Mouse (Mus musculus): ENCODE data around the gene Bicra.

The Bicra gene

DNA sequence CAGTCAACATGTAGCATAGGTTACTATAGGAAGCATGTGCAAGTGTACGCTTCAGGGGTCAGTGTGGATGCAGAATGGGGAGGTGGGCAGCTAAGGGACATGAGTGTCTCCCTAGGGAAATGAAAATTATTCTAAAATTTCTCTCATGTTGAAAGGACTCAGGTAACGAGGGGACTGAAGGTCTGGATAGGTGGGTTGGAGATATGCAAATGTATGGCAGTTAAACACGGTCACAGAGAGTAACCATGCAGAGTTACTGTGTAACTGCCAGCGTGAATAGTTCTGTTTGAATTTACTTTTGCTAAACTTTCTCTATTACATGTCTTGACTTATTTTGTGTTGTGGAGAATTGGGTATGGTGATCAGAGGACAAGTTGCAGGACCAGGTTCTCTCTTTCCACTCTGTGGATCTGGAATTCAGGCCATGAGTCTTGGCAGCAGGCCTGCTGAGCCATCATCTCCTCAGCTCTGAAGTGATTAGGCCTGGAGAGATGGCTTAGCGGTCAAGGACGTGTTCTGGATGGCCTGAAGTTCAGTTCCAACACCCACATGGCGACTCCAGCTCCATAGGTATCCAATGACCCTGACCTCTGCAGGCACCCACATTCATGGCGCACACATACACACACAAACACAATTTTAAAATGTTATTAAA lies 33.1 kb downstream of the Bicra start:
- DNase-seq (ENCODE audit: low spot score in 2 of 2) = no peak

DNA sequence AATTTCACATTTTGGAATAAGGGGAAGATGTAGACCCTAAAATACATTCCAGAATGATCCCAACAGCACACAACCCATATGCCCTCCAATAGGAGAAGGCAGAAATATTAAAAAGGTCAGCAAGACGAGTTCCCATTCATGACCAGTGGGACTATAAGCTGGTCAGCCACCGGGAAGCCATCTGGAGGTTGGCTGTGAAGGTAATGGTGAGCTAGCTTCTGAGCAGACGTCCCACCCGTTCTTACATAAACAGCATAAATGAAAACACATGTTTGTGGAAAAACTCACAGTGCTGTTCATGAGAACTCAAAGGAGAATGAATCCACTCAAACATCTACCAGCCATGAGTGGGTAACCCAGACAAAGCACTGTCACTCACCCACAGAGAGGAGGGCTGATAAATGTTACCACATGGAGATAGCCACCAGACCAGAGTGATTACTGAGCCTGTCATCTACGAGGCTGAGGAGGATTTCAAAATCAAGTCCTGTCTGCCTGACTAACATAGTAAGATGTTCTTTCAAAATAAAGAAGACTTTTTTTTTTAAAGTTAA lies 33.9 kb downstream of the Bicra start:
- no peak for DNase-seq (ENCODE audit: low spot score in 2 of 2)

DNA sequence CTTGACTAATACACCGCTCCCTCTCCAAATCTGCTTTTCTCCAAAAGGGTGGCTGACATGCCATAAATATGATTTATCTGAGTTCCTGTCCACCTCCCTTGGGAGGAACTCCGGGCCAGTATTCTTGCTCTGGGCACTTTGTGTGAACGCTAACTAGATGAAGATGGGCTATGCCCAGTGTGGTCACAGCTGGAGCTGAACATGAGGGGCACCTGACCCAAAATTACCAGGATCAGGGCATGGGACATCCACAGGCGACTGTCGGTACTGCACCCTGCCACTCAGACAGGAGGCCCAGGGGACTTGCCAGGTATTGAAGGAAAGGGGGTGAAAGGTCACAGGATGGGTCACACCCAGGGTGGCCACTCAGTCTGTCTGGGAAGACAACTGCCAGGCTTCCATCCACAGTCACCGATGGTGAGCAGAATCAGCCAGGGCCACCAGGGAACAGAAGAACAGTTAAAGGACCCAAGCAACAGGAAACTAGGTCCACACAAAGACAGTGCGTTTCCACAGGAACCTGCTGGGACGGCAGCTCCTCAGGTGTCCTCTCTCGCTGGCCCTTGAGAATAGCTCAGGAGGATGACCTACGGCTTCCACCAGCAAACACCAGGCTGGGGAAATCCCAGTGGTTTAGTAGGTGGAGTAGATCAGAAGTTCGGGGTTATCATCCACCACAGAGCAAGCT lies 35.0 kb downstream of the Bicra start:
- peak in 1 of 2 experiments; percentile 33 for DNase-seq (ENCODE audit: low spot score in 2 of 2)

DNA sequence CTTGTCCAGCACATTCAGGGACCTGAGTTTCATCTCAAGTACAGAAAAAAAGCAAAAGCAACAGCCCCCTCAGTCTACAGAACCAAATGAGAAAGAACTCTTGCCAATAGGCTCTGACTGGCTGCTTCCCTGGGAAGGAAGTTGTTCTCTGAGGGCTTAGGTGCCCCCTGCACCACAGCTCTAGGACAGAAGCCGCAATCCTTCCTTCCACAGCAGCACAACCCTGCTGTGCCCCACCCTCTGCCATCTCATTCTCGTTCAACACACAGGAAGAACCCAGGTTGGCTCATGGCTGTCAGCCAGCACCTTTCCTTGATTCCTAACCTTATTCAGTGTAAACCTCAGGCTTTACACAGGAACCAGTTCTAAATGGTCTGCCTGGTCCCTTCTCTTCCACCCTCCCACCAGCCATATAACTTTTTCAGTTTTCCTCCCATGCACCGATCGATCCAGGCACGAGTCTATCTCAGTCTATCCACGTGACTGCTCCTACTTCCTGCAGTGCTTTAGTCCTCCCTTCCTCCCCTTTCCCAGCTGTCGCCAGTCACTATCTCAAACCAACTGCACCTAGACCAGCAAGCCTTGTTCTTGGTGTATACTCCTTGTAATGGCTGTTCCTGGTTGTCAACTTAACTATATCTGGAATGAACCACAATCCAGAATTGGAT lies 36.2 kb downstream of the Bicra start:
- no peak for DNase-seq (ENCODE audit: low spot score in 2 of 2)

DNA sequence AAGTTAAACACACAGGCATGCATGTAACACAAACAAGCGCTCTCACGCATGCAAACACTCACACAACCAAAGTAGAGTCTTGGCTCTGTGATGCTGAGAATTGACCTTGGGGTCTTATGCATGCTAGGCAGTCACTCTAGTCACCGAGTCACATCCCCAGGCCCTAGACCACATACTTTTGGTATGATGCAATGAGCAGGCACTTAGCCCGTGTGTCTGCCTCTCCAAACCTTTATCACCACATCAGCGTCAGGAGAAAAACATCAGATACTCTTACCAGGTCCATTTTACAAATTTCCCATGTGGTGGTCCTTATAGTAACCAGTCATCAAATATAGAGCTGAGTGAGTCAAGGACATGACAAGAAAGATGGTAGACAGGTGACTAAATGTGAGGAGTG lies 37.1 kb downstream of the Bicra start:
- no peak for DNase-seq (ENCODE audit: low spot score in 2 of 2)

DNA sequence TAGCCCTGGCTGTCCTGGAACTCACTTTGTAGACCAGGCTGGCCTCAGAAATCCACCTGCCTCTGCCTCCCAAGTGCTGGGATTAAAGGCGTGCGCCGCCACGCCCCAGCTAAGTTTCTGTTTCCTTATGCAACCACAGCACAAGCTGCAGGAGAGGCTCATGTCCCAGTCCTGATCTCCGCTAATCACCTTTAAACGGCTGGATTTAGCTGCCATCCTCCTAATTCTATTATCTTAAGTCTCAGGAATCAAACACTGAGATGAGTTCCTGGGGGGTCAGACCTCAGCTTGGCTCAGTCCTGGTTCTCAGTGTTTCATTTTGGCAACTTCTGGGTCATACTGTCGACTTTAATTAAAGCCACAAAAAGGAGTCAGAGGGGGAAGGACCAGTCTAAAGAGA lies 38.1 kb downstream of the Bicra start:
- no peak for DNase-seq (ENCODE audit: low spot score in 2 of 2)

DNA sequence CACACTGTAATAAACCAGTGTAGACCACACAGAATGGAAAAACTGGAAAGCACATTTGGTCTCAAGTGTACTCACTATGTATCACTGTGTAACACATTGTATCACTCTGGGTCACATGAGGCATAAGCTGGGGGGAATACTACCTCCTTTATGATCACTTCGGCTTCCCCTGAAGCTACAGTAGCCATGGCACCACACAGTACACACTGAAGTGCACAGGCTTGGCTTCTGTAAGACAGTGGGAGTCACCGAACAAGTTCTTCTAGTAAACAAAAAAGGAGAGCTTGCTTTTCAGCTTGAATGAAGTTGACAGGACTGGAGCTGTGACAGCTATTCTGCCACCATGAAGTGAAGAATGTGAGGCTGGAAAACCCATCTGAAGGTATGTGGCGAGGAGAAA lies 42.7 kb downstream of the Bicra start:
- no peak for DNase-seq (ENCODE audit: low spot score in 2 of 2)

DNA sequence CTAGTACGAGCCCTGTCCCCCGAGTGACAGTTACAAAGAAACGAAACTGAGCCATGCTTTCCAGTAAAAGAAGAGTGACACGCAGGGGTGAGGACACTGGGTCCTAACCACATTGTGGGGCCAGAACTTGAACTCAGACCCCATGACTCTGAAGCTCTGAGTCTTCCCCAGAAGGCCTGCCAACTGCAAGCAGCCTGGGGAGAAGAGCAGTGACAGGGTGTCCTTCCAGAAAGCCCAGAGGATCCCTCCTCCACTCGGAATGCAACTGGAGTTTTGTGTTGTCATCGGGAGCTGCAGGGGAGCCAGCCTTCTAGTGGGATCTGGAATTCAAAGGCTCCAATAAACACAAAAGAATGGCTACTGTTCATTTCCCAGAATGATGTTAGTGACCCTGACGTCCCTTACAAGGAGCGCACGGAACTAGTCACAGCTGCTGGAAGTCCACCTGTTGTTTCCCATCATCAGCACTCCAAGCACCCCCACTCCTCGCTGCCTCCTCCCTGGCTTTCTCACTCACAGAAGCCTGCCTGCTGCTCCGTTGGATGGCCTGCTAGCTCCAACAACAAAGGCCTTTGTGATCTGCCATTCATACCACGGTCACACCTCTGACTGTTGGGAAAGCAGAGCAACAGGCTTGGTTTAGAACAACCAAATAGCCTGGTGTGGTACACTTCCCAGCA lies 43.4 kb downstream of the Bicra start:
- no peak for DNase-seq (ENCODE audit: low spot score in 2 of 2)

DNA sequence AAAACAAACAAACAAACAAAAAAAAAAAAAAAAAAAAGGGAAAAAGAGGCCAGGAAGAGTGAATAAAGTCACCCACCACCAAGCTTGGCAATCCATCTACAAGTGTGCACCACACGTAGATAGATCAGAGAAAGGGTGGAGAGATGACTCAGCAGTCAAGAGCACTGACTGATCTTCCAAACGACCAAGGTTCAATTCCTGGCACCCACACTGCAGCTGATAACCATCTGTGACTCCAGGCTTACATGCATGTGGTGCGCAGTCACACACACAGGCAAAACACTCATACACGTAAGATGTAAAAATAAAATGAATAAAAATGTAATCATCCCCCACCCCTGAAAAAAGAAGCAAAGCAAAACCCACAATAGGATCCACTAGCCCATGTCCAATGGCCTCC lies 44.7 kb downstream of the Bicra start:
- DNase-seq (ENCODE audit: low spot score in 2 of 2) = no peak

DNA sequence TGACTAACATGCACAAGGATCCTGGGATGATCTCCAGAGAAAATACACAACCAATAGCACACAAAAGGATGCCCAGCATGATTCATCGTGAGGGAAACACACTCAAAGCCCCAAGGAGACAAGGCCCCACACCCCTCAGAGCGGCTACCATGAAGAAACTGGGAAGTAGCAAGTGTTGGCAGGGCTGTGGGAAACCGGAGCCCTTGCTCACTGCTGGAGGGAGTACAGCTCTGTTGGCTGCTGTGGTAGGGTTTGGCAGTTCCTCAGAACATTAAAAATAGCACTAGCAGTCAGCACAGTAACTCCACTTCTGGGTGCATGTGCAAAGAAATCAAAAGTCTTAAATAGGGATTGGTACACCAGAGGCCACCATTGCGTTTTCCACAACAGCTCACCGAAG lies 45.5 kb downstream of the Bicra start:
- DNase-seq (ENCODE audit: low spot score in 2 of 2) = no peak

DNA sequence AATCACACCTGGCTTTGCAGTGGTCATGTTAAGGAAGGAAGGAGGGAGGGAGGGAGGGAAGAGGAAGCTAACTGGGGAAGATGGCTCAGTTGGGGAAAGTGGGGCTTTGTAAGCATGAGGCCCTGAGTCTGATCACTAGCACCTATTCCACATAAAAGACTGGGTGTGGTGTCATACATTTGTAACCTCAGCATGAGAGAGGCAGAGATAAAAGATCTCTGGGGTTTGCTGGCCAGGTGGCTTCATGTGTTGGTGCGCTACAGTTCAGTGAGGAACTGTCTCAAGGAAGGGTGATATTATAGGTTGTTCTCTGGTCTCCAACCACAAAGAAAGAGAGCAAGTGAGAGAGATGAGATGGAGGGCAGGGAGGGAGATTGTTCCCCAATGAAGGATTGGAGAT lies 46.0 kb downstream of the Bicra start:
- DNase-seq (ENCODE audit: low spot score in 2 of 2) = no peak

DNA sequence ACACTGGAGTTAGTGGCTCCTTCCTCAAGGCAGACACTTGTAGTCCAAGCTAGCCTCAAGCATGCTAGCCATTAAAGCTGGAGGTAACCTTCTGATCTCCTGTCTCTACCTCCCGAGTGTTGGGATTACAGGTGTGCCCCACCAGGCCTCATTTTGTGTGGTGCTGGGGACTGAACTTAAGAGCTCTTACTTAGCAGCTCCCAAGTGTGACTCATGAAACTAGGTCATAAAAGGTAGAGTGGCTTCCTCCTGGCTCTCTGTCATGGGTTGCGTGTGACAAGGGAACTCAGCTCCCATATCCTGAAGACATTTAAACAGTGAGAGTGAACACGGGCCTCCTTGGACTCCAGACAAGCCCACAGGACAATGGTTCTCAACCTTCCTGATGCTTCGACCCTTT lies 53.9 kb downstream of the Bicra start:
- DNase-seq (ENCODE audit: low spot score in 2 of 2) = no peak

DNA sequence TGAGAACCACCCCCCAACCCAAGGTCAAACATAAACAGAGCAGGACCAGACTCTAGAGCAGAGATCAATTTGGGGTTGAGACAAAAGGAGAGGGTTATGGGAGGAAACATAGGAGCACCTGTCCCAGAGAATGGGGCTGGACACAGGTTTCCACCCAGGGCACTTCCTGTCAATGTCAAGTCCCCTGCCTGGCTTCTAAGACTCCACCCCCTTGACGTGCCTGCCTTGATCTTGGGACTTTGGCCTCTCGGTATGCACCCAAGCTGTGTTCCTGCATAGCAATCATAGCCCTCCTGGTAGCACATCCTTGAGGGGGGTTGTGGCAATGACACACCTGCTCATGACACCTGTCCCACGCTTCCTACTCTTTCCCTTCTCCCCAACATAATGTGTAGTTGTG lies 54.6 kb downstream of the Bicra start:
- DNase-seq (ENCODE audit: low spot score in 2 of 2) = no peak

DNA sequence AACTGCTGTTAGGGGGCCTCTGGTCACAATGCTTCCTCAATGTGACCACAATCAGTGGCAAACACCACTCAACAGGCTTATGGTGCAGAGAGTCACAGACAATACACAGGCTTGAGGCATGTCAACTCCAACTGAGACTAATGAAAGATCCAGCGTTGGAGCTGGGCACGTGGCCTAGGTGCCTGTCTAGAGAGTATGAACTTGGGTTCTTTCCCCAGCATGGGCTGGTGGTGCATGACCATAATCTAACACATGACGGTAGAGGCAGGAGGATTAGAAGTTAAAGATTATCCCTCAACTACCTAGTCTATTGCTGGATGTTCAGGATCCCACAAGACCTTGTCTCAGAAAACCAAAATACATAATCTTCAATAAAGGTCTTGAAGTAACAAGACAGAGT lies 56.0 kb downstream of the Bicra start:
- DNase-seq (ENCODE audit: low spot score in 2 of 2) = no peak

DNA sequence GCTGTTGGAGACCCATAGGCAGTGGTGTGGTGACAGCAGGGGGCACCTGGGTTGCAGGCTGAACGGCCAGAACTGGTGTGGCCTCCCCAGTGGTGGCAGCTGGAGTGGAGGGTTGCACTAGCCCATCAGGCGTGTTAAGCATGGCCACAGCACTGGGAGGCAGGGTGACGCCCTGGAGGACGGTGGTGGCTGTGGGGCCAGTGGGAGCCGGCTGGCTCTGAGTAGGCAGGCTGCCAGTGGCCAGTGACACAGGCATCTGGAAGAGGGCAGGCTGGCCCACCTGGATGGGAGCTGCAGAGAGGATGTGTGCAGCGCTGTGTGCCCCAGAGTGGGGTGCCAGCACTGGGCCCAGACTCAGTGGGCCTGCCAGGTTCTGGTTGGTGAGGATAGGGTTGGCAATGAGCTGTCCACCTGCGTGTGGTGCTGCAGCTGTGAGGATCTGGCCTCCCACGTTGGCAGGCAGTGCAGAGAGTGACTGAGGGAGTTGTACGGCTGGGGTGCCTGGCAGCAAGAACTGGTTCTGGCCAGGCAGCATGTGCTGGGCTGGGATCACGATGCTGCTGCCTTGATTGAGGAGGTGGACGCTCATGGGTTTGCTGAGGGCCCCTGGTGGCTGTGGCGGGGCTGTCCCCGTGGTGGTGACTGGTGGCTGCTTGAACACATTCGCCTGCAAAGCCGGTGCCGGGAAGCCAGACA lies 59.9 kb downstream of the Bicra start:
- DNase-seq (ENCODE audit: low spot score in 2 of 2) = no peak

DNA sequence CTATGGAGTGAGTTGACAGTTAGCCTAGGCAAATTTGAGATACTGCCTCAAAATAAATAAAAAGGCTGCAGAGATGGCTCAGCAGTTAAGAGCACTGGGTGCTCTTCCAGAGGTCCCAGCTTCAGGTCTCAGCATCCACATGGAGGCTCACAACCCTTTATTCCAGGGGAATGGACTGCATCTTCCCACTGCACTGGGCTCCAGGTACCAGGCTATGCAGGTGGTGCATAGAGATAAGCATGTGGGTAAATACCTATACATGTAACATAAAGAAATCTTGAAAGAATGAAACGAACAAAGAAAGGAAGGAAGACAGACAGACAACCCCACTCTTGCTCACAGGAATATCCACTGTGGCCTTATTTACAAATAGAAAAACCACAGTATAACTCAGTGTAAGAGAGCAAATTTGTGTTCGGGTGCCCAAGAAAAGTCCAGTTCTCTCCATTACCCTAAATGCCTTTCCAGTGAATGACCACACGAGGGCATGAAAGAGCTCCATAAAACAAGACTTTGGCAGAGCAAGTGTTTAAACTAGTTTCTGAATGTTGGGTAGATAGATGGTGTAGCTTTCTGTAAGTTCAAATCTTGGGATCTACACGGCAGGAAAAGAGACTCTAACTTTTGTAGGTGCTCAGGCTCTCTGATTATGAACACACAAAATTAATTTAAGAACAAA lies 64.9 kb downstream of the Bicra start:
- DNase-seq (ENCODE audit: low spot score in 2 of 2) = no peak

DNA sequence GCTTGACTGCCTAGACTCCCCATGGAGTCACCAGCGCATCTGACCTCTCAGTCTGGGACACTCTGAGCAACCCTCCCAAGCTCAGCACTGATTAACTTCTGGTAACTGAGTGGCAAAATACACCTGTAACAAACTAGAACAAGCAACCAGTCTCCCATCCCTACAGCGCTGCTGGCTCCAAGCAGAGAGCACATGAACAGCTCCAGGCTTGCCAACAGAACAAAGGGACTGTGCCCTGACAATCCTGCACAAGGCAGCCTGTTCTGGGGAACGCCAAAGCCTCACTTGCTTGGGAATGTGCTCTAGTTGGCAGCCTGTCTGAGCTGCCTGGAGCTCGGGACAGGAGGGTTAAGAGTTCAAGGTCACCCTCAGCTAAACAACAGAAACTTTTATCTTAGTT lies 66.2 kb downstream of the Bicra start:
- DNase-seq (ENCODE audit: low spot score in 2 of 2) = no peak

DNA sequence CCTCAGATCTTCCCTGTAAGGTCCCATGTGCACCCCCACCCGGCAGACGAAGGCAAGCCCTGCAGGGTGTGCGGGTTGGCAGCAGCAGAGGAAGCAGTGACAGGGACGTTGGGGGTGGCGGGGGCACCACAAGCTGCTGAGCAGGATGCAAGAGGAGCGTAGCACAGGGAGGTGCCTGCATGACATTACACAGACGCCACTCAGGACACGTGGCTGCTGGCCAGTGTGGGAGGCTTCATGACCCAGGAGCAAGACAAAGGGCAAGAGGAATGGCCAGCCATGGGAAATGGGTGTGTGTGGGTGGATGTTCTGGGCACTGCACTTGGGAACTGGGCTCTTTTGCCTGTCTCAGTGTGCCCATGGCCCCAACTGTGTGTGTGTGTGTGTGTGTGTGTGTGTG lies 67.5 kb downstream of the Bicra start:
- DNase-seq (ENCODE audit: low spot score in 2 of 2) = no peak

DNA sequence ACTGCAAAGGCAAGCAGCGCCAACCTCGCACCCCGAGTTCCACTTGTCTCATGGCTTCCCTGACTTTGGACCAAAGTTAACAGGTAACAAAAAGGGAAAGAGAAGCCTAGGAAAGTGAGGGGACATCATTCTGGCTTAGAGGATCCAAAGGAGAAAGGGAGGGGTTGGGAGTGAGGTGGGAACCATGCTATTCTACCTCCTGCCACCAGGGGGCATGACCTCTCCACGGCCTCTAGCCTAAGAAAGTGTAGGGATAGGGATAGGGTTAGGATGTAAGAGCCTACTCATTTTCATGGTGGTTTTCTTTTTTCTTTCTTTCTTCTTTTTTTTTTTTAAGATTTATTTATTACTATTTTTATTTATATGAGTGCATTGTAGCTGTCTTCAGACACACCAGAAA lies 71.8 kb downstream of the Bicra start:
- DNase-seq (ENCODE audit: low spot score in 2 of 2) = peak in 1 of 2 experiments; percentile 33

DNA sequence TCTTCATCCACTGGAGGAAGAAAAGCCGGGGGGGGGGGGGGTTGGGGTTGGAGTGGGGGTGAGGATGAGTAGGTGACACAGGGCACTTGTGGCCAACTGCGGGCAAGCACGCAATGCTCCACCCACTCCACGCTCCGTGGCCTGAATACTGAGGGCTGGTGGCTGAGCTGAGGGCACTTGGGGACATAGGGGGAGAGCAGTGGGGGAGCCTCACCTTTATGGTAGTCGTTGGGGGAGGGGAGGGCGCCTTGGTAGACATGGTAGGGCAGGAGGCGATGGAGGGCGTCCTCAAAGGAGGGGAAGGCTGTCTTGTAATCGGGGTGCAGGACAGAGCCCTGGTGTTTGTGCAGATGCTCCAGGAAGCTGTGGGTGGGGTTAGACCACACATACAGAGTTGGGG lies 72.3 kb downstream of the Bicra start:
- DNase-seq (ENCODE audit: low spot score in 2 of 2) = no peak

DNA sequence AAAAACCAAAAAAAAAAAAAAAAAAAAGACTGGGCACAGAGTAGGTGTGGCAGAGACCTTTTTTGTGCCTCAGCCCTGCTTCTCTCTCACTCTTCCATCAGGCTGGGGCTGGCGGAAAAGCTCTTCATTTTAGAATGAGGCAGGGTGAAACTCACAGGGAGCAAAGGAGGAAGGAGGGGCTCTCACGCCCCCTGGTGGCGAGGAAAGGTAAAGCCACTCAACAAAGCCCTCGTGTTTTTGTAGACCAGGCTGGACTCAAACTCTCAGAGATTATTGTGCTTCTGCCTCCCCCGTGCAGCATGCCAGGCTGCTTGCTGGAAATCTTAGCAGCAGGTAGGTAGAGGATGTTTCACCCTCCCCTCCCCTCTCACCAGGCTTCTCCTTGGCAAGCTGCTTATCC lies 73.0 kb downstream of the Bicra start:
- DNase-seq (ENCODE audit: low spot score in 2 of 2) = peak in 1 of 2 experiments; percentile 60

Data from spleen, postnatal 14 days (tissue).